Mouse (Mus musculus) frontal cortex, adult 2 months (tissue): ENCODE measurements around the gene Hdgfl2. TPM values are rescaled to one million over a fixed set of nuclear protein-coding genes. Genes with fewer than 3 reads are reported as not detected.
A peak's percentile ranks its signal among the peaks of the same experiment; 100 is the strongest.
"Not testable (repeated sequence)": the region's sequence is repeated elsewhere in the genome, so short reads cannot be mapped to it uniquely, and the experiment has no call there.

Experiments
- DNase-seq, 2 experiments: peaks; one replicate each; pipeline ENCODE4 v3.0.0; 2022; ENCODE audit warnings: low spot score in 1 of 2; ENCODE audit errors: extremely low spot score in 1 of 2
- polyA plus RNA-seq: library from polyadenylated mRNA; depleted of rRNA; stranded (reverse); fragments of >200 nt; gene quantifications from 2 replicates; pipeline ENCODE4 v1.2.3, GENCODE M21; 2012

The Hdgfl2 gene
- polyA plus RNA-seq, 1 experiment = 145 TPM

GRCm38 (mm10) chr17:56057381-56058120 is 21.9 kb upstream of the Hdgfl2 start:
- DNase-seq = no peak

- no peak for DNase-seq
These were observed 17.4 kb upstream of the Hdgfl2 start for GRCm38 (mm10) chr17:56062081-56062480.

DNA sequence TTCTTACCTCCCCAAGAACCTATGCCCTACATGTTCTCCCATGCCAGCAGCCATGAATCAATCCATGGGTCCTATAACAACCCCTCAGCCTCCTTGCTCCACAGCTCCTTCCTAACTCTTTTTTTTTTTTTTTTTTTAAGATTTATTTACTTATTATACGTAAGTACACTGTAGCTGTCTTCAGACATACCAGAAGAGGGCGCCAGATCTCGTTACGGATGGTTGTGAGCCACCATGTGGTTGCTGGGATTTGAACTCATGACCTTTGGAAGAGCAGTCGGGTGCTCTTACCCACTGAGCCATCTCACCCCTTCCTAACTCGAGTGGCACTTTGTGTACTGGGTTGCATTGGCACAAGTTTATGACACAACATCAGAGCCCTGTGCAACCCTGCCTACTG is 13.7 kb upstream of the Hdgfl2 start:
- not testable (repeated sequence) for DNase-seq

GRCm38 (mm10) chr17:56066451-56066850 is 13.0 kb upstream of the Hdgfl2 start:
- DNase-seq = no peak

DNA sequence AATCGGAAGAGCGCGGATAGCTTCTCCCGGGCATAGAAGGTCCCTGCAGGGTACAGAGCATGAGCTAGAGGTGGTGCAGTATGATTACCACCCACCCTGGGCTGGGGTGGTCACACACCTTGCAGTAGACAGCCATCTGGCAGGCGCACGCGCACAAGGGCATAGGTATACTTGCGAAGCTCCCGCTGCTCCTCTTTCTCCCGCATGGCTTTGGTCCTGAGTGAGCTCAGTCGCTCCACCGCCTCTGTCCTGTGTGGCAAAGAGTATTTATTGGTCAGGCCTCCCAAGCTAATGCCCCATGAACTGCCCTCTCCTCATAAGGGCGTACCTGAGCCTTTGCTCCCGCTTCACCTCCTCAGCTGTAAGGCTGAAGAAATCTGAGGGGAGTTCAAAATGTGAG is 10.4 kb upstream of the Hdgfl2 start:
- DNase-seq = no peak

GRCm38 (mm10) chr17:56071126-56071525 is 8.3 kb upstream of the Hdgfl2 start:
- no peak for DNase-seq

GRCm38 (mm10) chr17:56072243-56072642 is 7.2 kb upstream of the Hdgfl2 start:
- no peak for DNase-seq

DNA sequence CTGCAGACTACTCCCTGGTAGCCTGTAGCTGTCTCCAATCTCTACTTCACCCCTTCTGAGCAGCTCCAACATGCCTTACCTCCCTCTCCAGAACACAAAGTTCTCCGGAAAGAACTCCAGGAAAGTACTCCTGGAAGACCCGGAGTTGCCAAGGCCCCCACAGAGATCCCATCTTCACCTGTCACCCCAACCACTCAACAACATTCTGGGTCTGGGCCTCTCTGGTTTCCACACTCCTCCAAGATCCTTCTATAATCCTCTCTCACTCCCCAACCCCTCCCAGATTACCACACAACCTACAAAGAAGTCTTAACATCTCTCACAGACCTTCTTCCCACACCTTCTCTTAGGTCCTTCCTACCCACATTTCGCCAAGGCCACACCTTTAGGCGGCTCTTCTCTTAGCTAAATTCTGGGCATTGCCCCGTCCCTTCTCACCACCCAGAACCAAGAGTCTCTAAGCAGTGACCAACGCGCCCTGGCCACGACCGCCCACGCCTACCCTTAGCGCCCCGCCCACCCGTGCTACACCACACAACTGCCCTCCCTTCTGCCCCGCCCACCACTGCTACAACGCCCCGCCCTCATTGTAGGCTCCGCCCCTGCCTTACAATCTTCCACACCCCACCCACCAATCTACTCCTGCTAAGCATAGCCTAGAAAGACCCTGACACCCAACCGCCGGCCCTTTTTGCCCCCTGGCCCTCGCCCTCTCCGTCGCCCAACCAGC is 5.2 kb upstream of the Hdgfl2 start:
- peak; percentile 49 to 71 for DNase-seq

DNA sequence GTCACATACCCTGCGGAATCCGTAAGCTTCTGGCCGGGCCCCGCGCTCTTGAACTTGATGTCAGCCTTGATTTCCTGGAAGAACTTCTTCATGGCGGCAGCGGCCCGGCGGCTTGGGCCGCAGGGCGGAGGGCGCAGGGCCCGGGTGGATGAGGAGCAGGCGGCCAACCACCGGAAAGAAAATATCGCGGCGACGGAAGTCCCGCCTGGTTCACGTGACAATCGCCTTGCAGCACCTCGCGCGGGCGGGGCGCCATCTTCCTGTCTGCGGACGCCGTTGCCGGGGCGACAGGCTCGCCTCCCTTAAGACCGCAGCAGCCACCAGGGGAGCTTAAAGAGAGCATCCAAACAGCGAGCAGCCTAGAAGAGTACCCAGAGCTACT is 4.6 kb upstream of the Hdgfl2 start, which contains the start of gene Ubxn6:
TSS of gene Ubxn6 (minus strand) at position 202 of the 382 bp plus-strand sequence.
- peak; percentile 95 to 99 for DNase-seq

GRCm38 (mm10) chr17:56077523-56077922 is 1.9 kb upstream of the Hdgfl2 start:
- DNase-seq = no peak

GRCm38 (mm10) chr17:56078361-56078760 is 1.1 kb upstream of the Hdgfl2 start:
- not testable (repeated sequence) for DNase-seq

- no peak for DNase-seq
These were observed 487 bp downstream of the Hdgfl2 start for GRCm38 (mm10) chr17:56079921-56080320.

DNA sequence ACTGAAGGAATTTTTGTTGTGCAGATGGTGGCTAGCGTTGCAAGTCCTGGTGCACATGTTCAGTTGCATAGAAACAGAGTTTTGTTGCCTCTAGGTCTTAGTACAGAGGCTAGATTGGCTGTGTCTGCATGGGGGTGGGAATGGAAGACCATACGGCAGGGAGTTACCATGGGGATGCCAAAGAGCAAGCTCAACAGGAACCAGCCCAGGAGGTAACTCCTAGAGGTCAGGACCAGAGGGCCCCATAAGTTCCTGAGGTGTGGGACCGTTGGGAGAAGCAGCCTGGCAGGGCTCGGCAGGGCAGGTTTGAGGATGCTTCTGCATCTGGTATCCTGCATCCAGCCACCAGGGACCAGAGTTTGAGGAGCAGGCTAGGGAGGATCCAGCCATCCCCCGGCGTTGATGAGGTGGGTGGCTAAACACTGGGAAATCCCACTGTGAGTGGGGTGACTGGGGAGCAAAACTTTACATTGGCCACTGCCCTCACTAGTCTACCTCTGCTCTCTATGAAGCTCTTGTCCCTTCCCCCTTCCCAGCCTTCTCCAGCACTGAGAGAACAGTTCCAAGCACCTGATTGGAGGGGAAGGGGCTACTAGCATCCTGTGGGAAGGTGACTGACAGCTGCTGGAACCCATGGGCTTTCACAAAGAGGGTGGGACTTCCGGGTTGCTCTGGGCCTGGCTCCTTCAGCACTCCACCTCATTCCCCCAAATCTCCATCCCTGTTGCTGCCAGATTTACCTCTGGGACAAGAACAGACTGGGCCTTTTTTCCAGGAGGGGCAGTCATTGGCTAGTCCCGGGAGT is 1.5 kb downstream of the Hdgfl2 start:
- peak; percentile 46 to 64 for DNase-seq

DNA sequence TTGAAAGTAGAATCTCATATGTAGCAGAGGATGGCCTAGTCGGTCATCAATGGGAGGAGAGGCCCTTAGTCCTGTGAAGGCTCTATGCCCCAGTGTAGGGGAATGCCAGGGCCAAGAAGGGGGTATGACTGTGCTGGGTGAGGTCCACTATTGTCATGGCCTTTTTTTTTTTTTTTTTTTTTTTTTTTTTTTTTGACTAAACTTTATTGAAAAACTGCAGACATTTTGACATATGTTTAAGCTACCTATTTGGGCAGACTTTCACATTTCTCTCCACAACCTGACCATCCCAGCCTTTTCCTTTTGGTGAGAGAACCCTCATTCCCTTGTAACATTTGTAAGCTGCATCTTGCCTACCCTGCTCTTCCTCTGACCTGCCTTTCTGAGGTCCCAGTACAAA is 12.9 kb downstream of the Hdgfl2 start:
- DNase-seq = no peak

GRCm38 (mm10) chr17:56092794-56093193 is 13.4 kb downstream of the Hdgfl2 start:
- no peak for DNase-seq

- DNase-seq = no peak
These were observed 17.4 kb downstream of the Hdgfl2 start for GRCm38 (mm10) chr17:56096883-56097282.

GRCm38 (mm10) chr17:56098180-56098579 is 18.7 kb downstream of the Hdgfl2 start:
- DNase-seq = no peak

GRCm38 (mm10) chr17:56098711-56099572 is 19.5 kb downstream of the Hdgfl2 start:
- DNase-seq = no peak

DNA sequence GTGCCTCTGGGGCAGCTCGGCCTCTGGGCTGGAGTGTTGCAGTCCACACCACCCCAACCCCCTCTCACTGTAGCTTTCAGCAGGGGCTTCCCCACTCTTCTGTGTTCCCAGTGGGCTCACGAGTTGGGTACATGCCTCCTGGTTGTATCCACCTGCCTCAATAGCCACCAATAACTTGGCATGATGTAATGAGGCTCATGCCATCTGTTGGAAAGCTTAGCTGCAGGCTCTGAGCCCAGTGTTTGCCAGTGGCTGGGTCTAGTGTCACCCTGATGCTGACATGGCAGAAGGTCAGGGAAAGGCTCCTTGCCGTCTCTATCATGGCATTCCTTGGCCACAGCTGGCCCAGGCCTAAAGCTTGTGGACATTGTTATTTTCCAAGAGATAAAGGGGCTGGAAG is 21.4 kb downstream of the Hdgfl2 start:
- DNase-seq = no peak

GRCm38 (mm10) chr17:56102158-56102557 is 22.7 kb downstream of the Hdgfl2 start:
- no peak for DNase-seq
